Mouse (Mus musculus): ENCODE data around the gene Eif4ebp2. TPM values are rescaled to one million over a fixed set of nuclear protein-coding genes. Genes with fewer than 3 reads are reported as not detected.

Gene Eif4ebp2
- polyA plus RNA-seq, 1 experiment from 2014 or later, result 47.4 TPM

GRCm38 (mm10) chr10:61422861-61423260 lies 29.6 kb downstream of the Eif4ebp2 start:
- in situ Hi-C loops (cut with MboI; ENCODE audit: low pct_unique_long_range_greater_than_20kb), result no loop called here
- TF ChIP-seq CTCF (IDR thresholded peaks at IDR 0.05), result no peak
- POLR2A ChIA-PET, result no interaction called here
- ATAC-seq (no peak), DNase-seq (ENCODE audit: low read depth, low spot score) (no peak)
- H3K27me3 ChIP-seq, result peaks cover 5% of the 10 kb centered on the region
- CTCF ChIA-PET, result no interaction called here

DNA sequence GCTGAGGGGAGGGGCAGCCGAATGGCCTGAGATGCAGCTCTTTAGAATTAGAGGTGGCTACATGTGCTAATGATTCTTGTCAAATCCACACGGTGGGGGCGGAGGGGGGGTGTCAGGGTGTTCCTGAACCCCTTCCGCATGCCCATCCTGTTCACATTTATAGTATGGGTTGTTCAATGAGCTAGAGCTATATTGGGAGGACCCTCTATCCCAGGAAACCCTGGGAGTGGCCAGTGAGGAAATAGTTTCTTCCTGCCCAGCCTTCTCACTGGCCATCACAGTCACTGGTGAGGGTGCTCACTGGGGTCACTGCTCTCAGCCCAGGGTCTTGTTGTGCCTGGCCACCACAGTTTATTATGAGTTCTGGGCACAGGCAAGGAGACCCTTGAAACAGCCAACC lies 32.5 kb downstream of the Eif4ebp2 start:
- ATAC-seq (no peak), DNase-seq (ENCODE audit: low read depth, low spot score) (no peak)
- H3K27me3 ChIP-seq, result peaks cover 5% of the 10 kb centered on the region
- CTCF ChIA-PET, result interaction anchor here (1.2 kb wide), 1 partner anchor 21 kb away, joined by 5 read pairs; no protein-coding TSS in a partner anchor
- TF ChIP-seq CTCF (IDR thresholded peaks at IDR 0.05), result no peak
- in situ Hi-C loops (cut with MboI; ENCODE audit: low pct_unique_long_range_greater_than_20kb), result no loop called here
- POLR2A ChIA-PET, result interaction anchor here (0.6 kb wide), 2 partner anchors 18 to 40 kb away, joined by 3 read pairs; no protein-coding TSS in a partner anchor

DNA sequence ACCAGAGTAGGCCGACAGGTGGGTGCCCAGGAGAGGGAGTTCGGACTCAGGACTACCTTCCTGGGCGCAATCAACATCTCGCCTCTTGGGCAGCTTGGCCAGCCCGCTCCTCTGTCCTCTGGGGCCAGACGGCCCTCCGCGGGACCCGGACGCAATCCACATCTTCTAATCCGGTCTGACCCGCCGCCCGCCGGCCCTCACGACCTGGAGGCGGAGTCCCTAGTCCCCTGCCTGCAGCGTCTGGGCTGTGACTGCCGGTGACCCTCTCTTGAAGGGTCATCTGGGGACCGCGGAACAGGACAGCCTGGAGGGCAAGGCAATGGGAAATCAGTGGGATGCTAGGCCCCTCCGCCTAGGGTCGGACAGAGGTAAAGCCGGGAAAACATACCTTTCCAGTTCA lies 33.3 kb downstream of the Eif4ebp2 start:
- DNase-seq (ENCODE audit: low read depth, low spot score) (no peak), ATAC-seq (no peak)
- H3K27me3 ChIP-seq, result peaks cover 5% of the 10 kb centered on the region
- in situ Hi-C loops (cut with MboI; ENCODE audit: low pct_unique_long_range_greater_than_20kb), result no loop called here
- POLR2A ChIA-PET, result no interaction called here
- CTCF ChIA-PET, result no interaction called here
- TF ChIP-seq CTCF (IDR thresholded peaks at IDR 0.05), result no peak

DNA sequence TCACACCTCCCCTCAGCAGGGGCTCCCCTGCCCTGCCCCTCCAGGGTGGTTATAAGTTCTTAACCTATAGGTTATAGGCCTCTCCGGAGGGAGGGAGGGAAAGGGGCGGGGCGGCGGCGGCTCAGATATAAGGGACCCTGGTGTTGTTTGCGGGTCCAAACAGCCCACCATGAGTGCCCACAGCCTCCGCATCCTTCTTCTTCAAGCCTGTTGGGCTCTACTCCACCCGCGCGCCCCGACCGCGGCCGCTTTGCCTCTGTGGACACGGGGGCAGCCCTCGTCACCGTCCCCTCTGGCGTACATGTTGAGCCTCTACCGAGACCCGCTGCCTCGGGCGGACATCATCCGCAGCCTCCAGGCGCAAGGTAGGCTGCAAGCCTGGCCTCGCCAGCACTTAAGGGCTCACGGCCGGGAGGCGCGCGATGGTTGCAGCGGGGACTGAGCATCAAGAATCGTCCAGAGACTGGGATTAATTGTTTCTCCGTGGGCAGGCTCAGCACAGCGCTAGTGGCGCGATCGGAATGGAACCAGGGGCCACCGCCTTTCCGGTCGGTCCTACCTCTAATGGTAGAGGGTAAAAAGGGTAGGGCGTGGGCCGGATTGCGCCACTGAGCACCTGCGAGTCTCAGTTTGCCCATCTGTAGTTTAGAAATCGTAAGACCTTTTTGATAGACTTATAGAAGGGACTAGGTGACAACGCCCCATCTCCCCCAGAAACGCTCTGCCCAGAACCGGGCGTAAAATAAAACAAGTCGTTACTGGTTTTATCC lies 34.1 kb downstream of the Eif4ebp2 start:
- ChIA-PET POLR2A (interaction anchor here (0.7 kb wide), 1 partner anchor 176 kb away, joined by 3 read pairs; no protein-coding TSS in a partner anchor), CTCF (no interaction called here)
- peaks cover 5% of the 10 kb centered on the region for H3K27me3 ChIP-seq
- no peak for TF ChIP-seq CTCF (IDR thresholded peaks at IDR 0.05)
- no peak for DNase-seq (ENCODE audit: low read depth, low spot score)
- no peak for ATAC-seq
- in situ Hi-C loops (cut with MboI; ENCODE audit: low pct_unique_long_range_greater_than_20kb), result no loop called here

DNA sequence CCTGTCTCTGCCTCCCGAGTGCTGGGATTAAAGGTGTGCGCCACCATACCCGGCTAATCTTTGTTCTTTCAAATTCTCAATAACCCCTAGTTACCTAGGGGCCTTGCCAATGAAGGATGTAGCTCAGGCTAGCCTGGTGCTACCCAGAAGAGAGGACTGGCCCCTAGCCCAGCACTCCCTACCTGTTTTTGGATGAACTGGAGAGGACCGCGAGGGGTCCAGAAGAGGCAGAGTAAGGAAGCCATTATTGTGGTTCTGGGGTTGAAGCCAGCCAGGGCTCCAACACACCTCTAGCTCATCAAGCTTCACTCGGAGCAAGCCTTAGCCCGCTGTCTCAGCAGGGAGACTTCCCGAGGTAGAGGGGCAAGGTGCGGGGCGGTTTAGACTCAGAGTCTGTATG lies 34.8 kb downstream of the Eif4ebp2 start, which contains the start of gene Nodal:
Gene Nodal, plus strand, starts transcription at position 301 of the 400 bp plus-strand sequence.
- peaks cover 5% of the 10 kb centered on the region for H3K27me3 ChIP-seq
- ATAC-seq (no peak), DNase-seq (ENCODE audit: low read depth, low spot score) (no peak)
- POLR2A ChIA-PET, result interaction anchor here (0.7 kb wide), 1 partner anchor 176 kb away, joined by 3 read pairs; no protein-coding TSS in a partner anchor
- in situ Hi-C loops (cut with MboI; ENCODE audit: low pct_unique_long_range_greater_than_20kb), result no loop called here
- CTCF ChIA-PET, result no interaction called here
- TF ChIP-seq CTCF (IDR thresholded peaks at IDR 0.05), result no peak

DNA sequence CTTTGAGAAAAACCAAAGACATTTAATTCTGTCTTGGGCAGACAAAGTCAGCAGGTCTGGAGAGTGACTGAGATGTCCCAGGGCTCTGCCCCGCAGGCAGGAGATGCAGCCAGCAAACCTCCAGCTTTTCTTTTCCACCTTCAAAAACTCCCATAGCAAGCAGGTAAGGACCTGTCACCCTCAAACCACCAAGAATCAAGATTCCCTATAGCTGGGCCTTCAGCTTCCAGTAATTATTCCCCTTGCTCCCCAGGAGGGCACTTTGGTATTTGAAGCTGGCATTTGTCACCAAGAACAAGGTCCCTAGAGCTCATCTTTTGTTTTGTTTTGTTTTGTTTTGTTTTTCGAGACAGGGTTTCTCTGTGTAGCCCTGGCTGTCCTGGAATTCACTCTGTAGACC lies 35.4 kb downstream of the Eif4ebp2 start:
- no peak for ATAC-seq
- in situ Hi-C loops (cut with MboI; ENCODE audit: low pct_unique_long_range_greater_than_20kb), result no loop called here
- TF ChIP-seq CTCF (IDR thresholded peaks at IDR 0.05), result no peak
- POLR2A ChIA-PET, result no interaction called here
- DNase-seq (ENCODE audit: low read depth, low spot score), result no peak
- peaks cover 6% of the 10 kb centered on the region for H3K27me3 ChIP-seq
- CTCF ChIA-PET, result interaction anchor here (0.9 to 2.8 kb wide), 2 partner anchors 8 to 74 kb away, joined by 3 to 7 read pairs; no protein-coding TSS in a partner anchor

DNA sequence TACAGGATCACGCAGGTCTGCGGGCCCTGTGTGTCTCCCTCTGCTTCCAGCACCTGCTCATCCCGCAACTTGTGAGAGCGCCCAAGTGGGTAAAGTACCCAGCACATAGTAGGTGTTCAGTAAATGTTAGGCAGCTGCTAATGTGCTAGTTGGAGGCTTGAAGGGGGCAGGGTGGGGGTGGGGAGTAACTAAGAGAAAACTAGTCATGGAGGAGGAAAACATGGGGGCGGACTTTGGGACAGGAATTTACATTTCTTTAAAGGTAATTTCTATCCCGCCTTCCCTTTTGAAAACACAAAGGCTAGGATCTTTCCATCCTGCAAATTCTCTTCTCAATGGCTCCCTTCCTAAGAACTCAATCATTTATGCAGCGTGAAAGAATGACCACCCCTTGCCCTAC lies 35.9 kb downstream of the Eif4ebp2 start:
- CTCF ChIA-PET, result interaction anchor here (0.9 to 2.8 kb wide), 2 partner anchors 8 to 73 kb away, joined by 3 to 7 read pairs; no protein-coding TSS in a partner anchor
- POLR2A ChIA-PET, result interaction anchor here (1.0 kb wide), 1 partner anchor 19 kb away, joined by 3 read pairs; no protein-coding TSS in a partner anchor
- TF ChIP-seq CTCF (IDR thresholded peaks at IDR 0.05), result no peak
- in situ Hi-C loops (cut with MboI; ENCODE audit: low pct_unique_long_range_greater_than_20kb), result no loop called here
- no peak for ATAC-seq
- no peak for DNase-seq (ENCODE audit: low read depth, low spot score)
- peaks cover 9% of the 10 kb centered on the region for H3K27me3 ChIP-seq

GRCm38 (mm10) chr10:61415890-61416289 lies 36.6 kb downstream of the Eif4ebp2 start:
- ChIA-PET CTCF (interaction anchor here (0.7 to 2.8 kb wide), 2 partner anchors 9 to 16 kb away, joined by 3 to 7 read pairs; no protein-coding TSS in a partner anchor), POLR2A (interaction anchor here (1.0 kb wide), 1 partner anchor 18 kb away, joined by 3 read pairs; no protein-coding TSS in a partner anchor)
- no peak for ATAC-seq
- H3K27me3 ChIP-seq, result peaks cover 9% of the 10 kb centered on the region
- in situ Hi-C loops (cut with MboI; ENCODE audit: low pct_unique_long_range_greater_than_20kb), result no loop called here
- no peak for TF ChIP-seq CTCF (IDR thresholded peaks at IDR 0.05)
- DNase-seq (ENCODE audit: low read depth, low spot score), result no peak

GRCm38 (mm10) chr10:61415240-61415639 lies 37.2 kb downstream of the Eif4ebp2 start:
- DNase-seq (ENCODE audit: low read depth, low spot score) (no peak), ATAC-seq (no peak)
- no peak for TF ChIP-seq CTCF (IDR thresholded peaks at IDR 0.05)
- ChIA-PET CTCF (interaction anchor here (0.7 to 2.8 kb wide), 2 partner anchors 9 to 16 kb away, joined by 3 to 7 read pairs; no protein-coding TSS in a partner anchor), POLR2A (no interaction called here)
- H3K27me3 ChIP-seq, result peaks cover 9% of the 10 kb centered on the region
- in situ Hi-C loops (cut with MboI; ENCODE audit: low pct_unique_long_range_greater_than_20kb), result no loop called here

DNA sequence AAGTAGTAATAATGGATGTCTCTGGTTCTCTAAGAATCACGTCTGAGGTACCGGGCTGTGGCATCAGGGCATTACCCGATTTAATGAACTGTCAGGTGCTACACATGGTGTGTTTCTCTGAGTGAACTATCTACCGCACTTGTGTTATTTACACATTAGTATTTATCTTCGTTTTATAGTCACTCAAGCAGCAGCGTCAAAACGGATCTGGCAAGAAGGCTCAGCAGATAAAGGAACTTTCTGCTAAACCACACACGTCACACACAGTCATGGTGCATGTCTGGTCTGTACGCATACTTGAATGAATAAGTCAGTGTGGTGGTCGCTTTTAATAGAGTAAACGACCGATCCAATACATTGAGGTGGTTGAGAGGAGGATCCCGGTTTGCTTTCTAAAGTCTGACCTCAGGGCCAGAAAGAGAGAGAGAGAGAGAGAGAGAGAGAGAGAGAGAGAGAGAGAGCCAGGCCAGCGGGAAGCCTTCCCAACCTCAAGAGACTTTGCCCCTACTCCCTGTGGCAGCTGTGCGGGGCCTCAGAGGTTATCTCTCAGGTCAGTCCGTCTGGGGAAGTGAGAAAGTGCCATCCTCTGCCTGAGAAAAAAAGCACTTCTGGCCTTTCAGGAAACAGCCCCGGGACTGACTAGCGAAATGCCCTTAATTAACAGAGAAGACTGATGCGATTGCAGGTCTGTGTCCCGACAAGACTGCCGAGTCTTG lies 39.4 kb downstream of the Eif4ebp2 start:
- ATAC-seq (no peak), DNase-seq (ENCODE audit: low read depth, low spot score) (no peak)
- in situ Hi-C loops (cut with MboI; ENCODE audit: low pct_unique_long_range_greater_than_20kb), result no loop called here
- no peak for TF ChIP-seq CTCF (IDR thresholded peaks at IDR 0.05)
- CTCF ChIA-PET, result no interaction called here
- peaks cover 4% of the 10 kb centered on the region for H3K27me3 ChIP-seq
- POLR2A ChIA-PET, result no interaction called here

All from Patski (cell line).